Mouse (Mus musculus): Measurements from ENCODE around the gene Lss. TPM values are rescaled to one million over a fixed set of nuclear protein-coding genes. Genes with fewer than 3 reads are reported as not detected.

Gene Lss
- polyA plus RNA-seq (2015; fragmentation: Nextera tagmentation; extraction: Ambion mirVana) = 9.5 and 10.7 TPM in 2 replicates

DNA sequence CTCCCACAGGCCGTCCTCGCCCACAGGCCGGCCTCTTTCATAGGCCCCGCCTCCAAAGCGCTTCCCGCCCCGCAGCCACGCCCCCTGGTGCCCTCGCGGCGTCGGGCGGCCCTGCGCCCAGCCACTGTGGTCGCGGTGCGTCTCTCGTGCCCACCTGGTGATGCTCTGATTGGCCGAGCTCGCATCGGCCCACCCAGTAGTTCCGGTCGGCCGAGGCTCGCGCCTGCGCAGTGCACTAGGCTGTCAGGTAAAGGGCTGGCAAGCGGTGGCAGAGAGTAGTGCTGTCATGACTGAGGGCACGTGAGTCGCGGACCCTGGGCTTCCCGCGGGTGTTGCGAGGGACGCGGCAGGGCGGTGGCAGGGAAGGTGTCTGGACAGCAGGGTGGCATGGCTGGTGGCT is at the start of gene Lss:
TSS of gene Lss (plus strand) at position 214 of the 400 bp plus-strand sequence.
- H3K9ac ChIP-seq = peak within 1 kb of the TSS; percentile 85
- H3K4me3 ChIP-seq = peak within 1 kb of the TSS; percentile 79
- 0% methylated on average over 36 of the region's 37 CpGs for WGBS
- H3K27ac ChIP-seq (replicated peaks) = peak within 1 kb of the TSS; percentile 61
- peaks cover 31% of the 10 kb centered on the region for H3K36me3 ChIP-seq
- peak; percentile 100 for ATAC-seq (ENCODE audit: extremely low read depth, insufficient number of reproducible peaks, low FRiP score, low TSS enrichment)
- no peaks in the 10 kb centered on the region for H3K27me3 ChIP-seq (replicated peaks)
- peak within 1 kb of the TSS; percentile 88 for H3K4me2 ChIP-seq
- peaks cover 17% of the 10 kb centered on the region for H3K4me1 ChIP-seq
- H3K9me3 ChIP-seq = no peaks in the 10 kb centered on the region

DNA sequence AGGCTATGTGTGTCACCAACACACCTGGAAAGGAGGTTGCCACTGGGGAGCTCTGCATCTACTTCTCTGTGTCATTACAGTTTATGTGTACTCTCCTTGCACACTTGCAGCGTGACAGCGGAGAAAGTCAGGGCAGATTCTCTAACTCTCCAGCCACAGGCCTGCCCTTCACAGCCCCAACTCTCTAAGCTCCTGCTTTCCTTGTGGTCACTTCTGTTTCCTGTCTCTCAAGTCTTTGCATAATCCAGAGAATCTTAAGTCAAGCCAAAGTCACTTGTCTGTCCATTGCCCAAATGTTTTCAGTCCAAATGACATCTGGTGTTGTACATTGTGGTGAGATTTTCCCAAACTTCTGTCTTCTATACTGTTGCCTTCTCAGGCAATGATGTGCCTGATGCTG is 45.1 kb upstream of the Lss start:
- 97% methylated on average over 2 of the region's 2 CpGs for WGBS
- Histone ChIP-seq H3K36me3 (peaks cover 99% of the 10 kb centered on the region), H3K27me3 (replicated peaks) (no peaks in the 10 kb centered on the region), H3K9me3 (no peaks in the 10 kb centered on the region), H3K4me3 (no peak overlapping the region), H3K9ac (no peak overlapping the region), H3K4me1 (no peaks in the 10 kb centered on the region), H3K27ac (replicated peaks) (no peak overlapping the region), H3K4me2 (no peak overlapping the region)
- no peak for ATAC-seq (ENCODE audit: extremely low read depth, insufficient number of reproducible peaks, low FRiP score, low TSS enrichment)

DNA sequence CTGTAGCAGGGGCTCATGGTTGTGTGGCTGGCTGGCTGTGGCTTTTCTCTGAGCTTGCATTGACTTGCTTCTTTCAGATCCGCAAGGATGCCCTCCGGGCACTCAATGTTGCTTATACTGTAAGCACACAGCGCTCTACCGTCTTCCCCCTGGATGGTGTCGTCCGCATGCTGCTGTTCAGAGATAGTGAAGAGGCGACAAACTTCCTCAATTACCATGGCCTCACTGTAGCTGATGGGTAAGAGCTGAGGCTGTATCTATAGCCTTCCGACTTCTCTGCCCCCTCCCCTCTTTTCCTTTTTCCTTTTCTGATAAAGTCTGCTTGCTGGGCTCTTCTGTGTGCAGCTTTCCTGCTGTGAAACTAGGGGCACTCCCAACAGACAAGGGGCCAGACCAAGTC is 43.1 kb upstream of the Lss start:
- H3K27me3 ChIP-seq (replicated peaks) = no peaks in the 10 kb centered on the region
- no peaks in the 10 kb centered on the region for H3K4me1 ChIP-seq
- H3K9me3 ChIP-seq = no peaks in the 10 kb centered on the region
- no peak overlapping the region for H3K4me3 ChIP-seq
- H3K9ac ChIP-seq = no peak overlapping the region
- H3K4me2 ChIP-seq = no peak overlapping the region
- no peak overlapping the region for H3K27ac ChIP-seq (replicated peaks)
- ATAC-seq (ENCODE audit: extremely low read depth, insufficient number of reproducible peaks, low FRiP score, low TSS enrichment) = no peak
- WGBS = 70% methylated on average over 8 of the region's 8 CpGs
- peaks cover 95% of the 10 kb centered on the region for H3K36me3 ChIP-seq

DNA sequence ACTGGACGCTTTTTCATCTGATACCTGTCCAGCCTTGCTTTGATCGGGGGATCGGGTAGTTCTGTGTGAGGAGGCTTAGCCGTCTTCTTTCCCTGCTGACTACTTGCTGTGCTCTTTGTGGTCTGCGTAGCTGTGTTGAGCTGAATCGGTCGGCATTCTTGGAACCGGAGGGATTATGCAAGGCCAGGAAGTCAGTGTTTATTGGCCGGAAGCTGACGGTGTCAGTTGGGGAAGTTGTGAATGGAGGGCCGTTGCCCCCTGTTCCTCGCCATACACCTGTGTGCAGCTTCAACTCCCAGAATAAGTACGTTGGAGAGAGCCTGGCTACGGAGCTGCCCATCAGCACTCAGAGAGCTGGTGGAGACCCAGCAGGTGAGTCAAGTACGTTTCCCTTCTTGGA is 42.2 kb upstream of the Lss start:
- ATAC-seq (ENCODE audit: extremely low read depth, insufficient number of reproducible peaks, low FRiP score, low TSS enrichment) = no peak
- Histone ChIP-seq H3K27ac (replicated peaks) (no peak overlapping the region), H3K9ac (no peak overlapping the region), H3K36me3 (peaks cover 95% of the 10 kb centered on the region), H3K4me1 (no peaks in the 10 kb centered on the region), H3K27me3 (replicated peaks) (no peaks in the 10 kb centered on the region), H3K4me3 (no peak overlapping the region), H3K9me3 (no peaks in the 10 kb centered on the region), H3K4me2 (no peak overlapping the region)
- WGBS = 90% methylated on average over 15 of the region's 15 CpGs

DNA sequence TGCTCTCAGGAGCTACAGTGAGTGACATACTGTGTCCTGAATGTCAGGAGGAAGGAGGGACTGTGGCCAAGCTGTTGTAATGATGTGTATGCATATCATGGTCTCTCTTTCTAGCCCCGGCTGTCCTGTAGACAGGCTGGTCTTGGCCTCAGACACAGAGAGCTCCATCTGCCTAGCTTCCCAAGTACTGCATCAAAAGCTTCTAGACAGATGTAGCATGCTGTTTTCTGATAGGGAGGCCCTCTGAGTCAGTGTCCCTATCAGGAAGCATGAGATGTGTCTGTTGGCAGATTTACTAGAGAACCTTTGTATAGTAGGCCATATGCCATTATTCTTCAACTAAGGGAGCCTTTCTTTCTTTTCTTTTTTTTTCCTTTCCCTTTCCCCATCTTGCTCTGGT is 37.9 kb upstream of the Lss start:
- H3K27me3 ChIP-seq (replicated peaks) = no peaks in the 10 kb centered on the region
- 59% methylated on average over 1 of the region's 1 CpGs for WGBS
- H3K9me3 ChIP-seq = no peaks in the 10 kb centered on the region
- H3K9ac ChIP-seq = no peak overlapping the region
- no peak overlapping the region for H3K4me2 ChIP-seq
- H3K36me3 ChIP-seq = peaks cover 87% of the 10 kb centered on the region
- H3K4me1 ChIP-seq = peaks cover 16% of the 10 kb centered on the region
- ATAC-seq (ENCODE audit: extremely low read depth, insufficient number of reproducible peaks, low FRiP score, low TSS enrichment) = no peak
- no peak overlapping the region for H3K27ac ChIP-seq (replicated peaks)
- no peak overlapping the region for H3K4me3 ChIP-seq

DNA sequence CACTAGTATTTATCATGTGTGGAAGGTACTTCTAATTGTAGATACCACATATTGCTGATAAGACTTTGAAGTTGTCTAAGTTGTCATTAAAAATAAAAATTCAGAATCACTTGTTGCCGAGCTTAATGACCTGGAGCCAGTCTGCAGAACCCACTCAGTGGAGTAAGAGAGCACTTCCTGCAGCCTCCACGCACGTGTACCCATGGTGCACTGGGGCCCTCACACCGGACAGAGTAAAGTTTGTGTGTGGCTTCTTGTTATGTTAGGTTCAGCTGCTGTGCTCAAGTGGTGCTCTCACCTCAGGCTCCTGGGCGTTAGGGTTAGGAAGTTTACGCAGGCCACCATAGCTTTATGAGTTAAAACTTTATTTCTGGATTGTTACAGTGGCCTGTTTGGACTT is 35.9 kb upstream of the Lss start:
- Histone ChIP-seq H3K9ac (no peak overlapping the region), H3K27ac (replicated peaks) (peak overlapping the region; percentile 74), H3K27me3 (replicated peaks) (no peaks in the 10 kb centered on the region), H3K4me1 (peaks cover 16% of the 10 kb centered on the region), H3K36me3 (peaks cover 87% of the 10 kb centered on the region), H3K4me3 (no peak overlapping the region), H3K9me3 (no peaks in the 10 kb centered on the region), H3K4me2 (no peak overlapping the region)
- WGBS = 84% methylated on average over 6 of the region's 6 CpGs
- no peak for ATAC-seq (ENCODE audit: extremely low read depth, insufficient number of reproducible peaks, low FRiP score, low TSS enrichment)

DNA sequence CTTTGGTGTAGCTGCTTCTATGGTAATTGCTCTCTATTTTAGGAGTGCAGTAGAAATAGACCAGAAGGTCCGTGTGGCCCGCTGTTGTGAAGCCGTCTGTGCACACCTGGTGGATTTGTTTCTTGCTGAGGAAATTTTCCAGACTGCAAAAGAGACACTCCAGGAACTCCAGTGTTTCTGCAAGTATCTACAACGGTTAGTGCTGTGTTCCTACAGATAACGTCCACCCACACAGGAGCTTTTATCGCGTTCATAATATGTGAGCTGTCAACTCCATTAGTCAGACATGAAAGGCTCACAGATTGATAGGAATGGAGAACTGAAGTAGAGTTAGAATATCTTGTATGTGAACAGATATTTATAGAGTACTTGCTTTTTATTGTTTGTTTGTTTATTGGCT is 35.0 kb upstream of the Lss start:
- no peaks in the 10 kb centered on the region for H3K27me3 ChIP-seq (replicated peaks)
- no peak overlapping the region for H3K4me3 ChIP-seq
- 0 out of 2 replicates have a peak overlapping the region, but pooled peaks have one; percentile 20 for H3K9ac ChIP-seq
- H3K9me3 ChIP-seq = no peaks in the 10 kb centered on the region
- peaks cover 87% of the 10 kb centered on the region for H3K36me3 ChIP-seq
- peak overlapping the region; percentile 12; the same call in 1 of the 2 replicates for H3K4me2 ChIP-seq
- WGBS = 38% methylated on average over 7 of the region's 7 CpGs
- no peak for ATAC-seq (ENCODE audit: extremely low read depth, insufficient number of reproducible peaks, low FRiP score, low TSS enrichment)
- peaks cover 16% of the 10 kb centered on the region for H3K4me1 ChIP-seq
- peak overlapping the region; percentile 74 for H3K27ac ChIP-seq (replicated peaks)

DNA sequence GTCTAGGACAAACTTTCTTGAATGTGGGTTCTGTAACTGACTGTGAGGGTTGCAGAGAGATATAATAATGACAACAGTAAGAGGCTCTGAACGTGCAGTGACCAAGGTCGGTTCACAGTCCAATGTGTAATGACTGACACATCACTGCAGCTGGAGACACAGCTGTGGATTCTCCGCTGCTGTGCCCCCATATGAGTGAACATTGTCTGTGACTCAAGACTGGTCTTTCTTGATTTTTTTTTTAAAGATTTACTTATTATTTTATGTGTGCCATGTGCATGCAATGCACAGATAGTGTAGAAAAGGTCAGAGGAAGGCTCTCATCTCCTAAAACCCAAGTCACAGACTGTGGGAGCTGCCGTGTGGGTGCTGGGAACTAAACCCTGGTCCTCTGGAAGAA is 33.9 kb upstream of the Lss start:
- no peak overlapping the region for H3K4me2 ChIP-seq
- no peak overlapping the region for H3K9ac ChIP-seq
- peaks cover 16% of the 10 kb centered on the region for H3K4me1 ChIP-seq
- H3K27me3 ChIP-seq (replicated peaks) = no peaks in the 10 kb centered on the region
- H3K4me3 ChIP-seq = no peak overlapping the region
- H3K36me3 ChIP-seq = peaks cover 91% of the 10 kb centered on the region
- WGBS = 90% methylated on average over 4 of the region's 4 CpGs
- H3K9me3 ChIP-seq = no peaks in the 10 kb centered on the region
- no peak for ATAC-seq (ENCODE audit: extremely low read depth, insufficient number of reproducible peaks, low FRiP score, low TSS enrichment)
- no peak overlapping the region for H3K27ac ChIP-seq (replicated peaks)

DNA sequence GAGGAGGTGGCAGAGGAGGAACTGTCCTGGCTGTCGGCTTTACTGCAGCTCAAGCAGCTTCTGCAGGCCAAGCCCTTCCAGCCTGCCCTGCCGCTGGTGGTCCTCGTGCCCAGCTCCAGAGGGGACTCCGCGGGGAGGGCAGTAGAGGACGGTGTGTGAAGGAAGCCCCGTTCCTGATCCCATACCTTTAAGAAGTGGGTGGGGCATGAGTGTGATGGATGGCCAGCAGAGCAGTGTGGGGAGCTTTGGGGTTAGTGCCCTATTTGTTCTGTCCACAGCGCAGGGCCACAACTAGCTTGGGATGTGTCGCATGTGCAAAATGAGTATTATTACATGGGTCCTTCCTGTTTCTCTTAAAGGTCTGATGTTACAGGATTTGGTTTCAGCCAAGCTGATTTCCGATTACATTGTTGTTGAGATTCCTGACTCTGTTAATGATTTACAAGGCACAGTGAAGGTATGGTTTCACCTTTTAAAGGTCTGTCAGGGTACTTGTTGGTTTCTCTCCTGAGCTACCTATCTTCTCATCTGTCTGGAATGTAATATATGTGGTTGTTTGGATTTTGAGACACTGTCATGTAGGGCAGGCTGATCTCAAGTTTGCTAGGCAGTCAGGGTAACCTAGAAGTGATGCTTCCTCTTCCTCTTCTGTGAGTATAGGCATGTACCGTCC is 27.0 kb upstream of the Lss start:
- 87% methylated on average over 11 of the region's 11 CpGs for WGBS

DNA sequence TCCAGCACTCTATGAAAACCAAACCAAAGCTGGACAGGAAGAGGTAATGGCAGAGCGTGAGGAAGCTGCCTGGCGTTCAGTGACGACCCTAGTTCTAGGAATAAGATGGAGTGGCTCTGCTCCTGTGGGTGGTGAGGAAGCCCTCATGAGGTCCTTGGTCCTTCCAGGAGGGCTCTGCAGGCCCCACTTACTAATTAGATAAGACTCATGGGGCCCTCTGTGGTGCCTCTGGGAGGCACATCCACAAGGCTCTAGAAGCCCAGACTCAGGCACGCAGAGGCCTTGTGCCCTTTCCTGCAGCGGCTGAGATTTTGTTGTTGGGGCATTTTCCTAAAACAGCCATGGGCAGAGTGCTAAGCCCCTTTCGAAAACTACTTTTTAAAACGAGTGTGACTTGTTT is 25.5 kb upstream of the Lss start:
- no peak overlapping the region for H3K27ac ChIP-seq (replicated peaks)
- H3K27me3 ChIP-seq (replicated peaks) = no peaks in the 10 kb centered on the region
- no peaks in the 10 kb centered on the region for H3K4me1 ChIP-seq
- H3K4me3 ChIP-seq = no peak overlapping the region
- H3K36me3 ChIP-seq = peaks cover 95% of the 10 kb centered on the region
- H3K9ac ChIP-seq = no peak overlapping the region
- 80% methylated on average over 7 of the region's 7 CpGs for WGBS
- no peak for ATAC-seq (ENCODE audit: extremely low read depth, insufficient number of reproducible peaks, low FRiP score, low TSS enrichment)
- no peaks in the 10 kb centered on the region for H3K9me3 ChIP-seq
- H3K4me2 ChIP-seq = no peak overlapping the region

More for the DNA sequence above, 27.0 kb upstream of the Lss start:
- no peak overlapping the region for H3K4me3 ChIP-seq
- ATAC-seq (ENCODE audit: extremely low read depth, insufficient number of reproducible peaks, low FRiP score, low TSS enrichment) = no peak
- no peak overlapping the region for H3K4me2 ChIP-seq
- peaks cover 97% of the 10 kb centered on the region for H3K36me3 ChIP-seq
- H3K27ac ChIP-seq (replicated peaks) = no peak overlapping the region
- no peak overlapping the region for H3K9ac ChIP-seq
- no peaks in the 10 kb centered on the region for H3K4me1 ChIP-seq
- H3K27me3 ChIP-seq (replicated peaks) = no peaks in the 10 kb centered on the region
- H3K9me3 ChIP-seq = no peaks in the 10 kb centered on the region

DNA sequence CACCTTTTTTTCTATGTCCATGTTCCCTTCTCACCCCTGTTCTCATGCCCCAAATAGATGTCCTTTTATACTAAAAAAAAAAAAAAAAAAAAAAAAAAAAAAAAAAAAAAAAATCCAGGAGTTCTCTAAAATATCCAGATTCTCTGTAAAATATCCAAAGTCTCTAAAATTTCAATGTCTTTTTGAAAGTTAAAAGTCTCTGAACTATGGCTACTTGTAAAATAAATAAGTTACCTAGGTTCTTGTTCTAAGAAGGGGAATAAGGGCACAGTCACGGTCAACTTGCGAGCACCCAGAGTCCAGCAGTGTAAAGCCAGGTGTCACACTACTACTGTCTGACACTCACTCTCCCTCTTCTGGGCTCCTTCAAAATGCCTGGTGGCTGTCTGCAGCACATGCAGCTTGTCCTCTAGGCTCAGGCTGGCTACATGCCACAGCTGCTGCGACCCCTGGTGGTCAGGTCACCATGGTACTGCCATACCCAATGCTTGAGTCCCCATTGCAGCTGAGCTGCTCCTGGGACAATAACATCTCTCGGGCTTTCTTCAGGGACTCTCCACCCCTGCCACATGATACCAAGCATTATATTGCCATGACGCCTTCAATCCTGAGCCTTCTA is 18.3 kb upstream of the Lss start:
- no peak overlapping the region for H3K27ac ChIP-seq (replicated peaks)
- no peak overlapping the region for H3K9ac ChIP-seq
- no peak overlapping the region for H3K4me3 ChIP-seq
- 0 out of 2 replicates have a peak, but pooled peaks cover 3% of the 10 kb centered on the region for H3K9me3 ChIP-seq
- H3K4me2 ChIP-seq = no peak overlapping the region
- H3K36me3 ChIP-seq = peaks cover 92% of the 10 kb centered on the region
- H3K27me3 ChIP-seq (replicated peaks) = no peaks in the 10 kb centered on the region
- peak; percentile 25; the same call in 1 of the 2 replicates for ATAC-seq (ENCODE audit: extremely low read depth, insufficient number of reproducible peaks, low FRiP score, low TSS enrichment)
- no peaks in the 10 kb centered on the region for H3K4me1 ChIP-seq
- 37% methylated on average over 5 of the region's 5 CpGs for WGBS

DNA sequence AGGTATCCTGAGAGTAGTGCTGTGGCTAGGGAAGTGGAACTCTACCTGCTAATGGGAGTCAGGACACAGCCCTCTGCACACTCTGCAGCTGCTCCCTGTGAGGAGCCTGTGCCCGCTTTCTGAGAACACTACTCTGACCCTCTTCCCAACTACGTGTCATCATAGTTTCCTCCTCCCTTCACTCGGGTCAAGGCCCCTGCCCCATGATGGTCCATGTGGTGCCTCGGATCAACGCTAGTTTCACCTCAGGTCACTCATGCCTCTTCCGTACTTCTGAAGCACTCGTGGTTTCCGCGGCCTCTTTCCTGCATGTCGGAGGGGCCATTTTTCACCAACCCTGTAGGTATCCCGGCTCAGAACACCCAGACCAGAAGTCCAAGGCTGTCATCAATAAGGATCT is 466 bp upstream of the Lss start:
- H3K4me2 ChIP-seq = peak overlapping the region; percentile 88
- H3K4me3 ChIP-seq = peak overlapping the region; percentile 79
- 1% methylated on average over 11 of the region's 11 CpGs for WGBS
- peak overlapping the region; percentile 78 for H3K9ac ChIP-seq
- ATAC-seq (ENCODE audit: extremely low read depth, insufficient number of reproducible peaks, low FRiP score, low TSS enrichment) = 0 out of 2 replicates have a peak, but pooled peaks have one; percentile 5
- no peaks in the 10 kb centered on the region for H3K9me3 ChIP-seq
- H3K27ac ChIP-seq (replicated peaks) = peak overlapping the region; percentile 37; the same call in 1 of the 2 replicates
- H3K27me3 ChIP-seq (replicated peaks) = no peaks in the 10 kb centered on the region
- H3K4me1 ChIP-seq = peaks cover 17% of the 10 kb centered on the region
- peaks cover 26% of the 10 kb centered on the region for H3K36me3 ChIP-seq

Data from heart, embryonic 13.5 days (tissue).